Mouse (Mus musculus) MEL (cell line): ENCODE measurements around the gene Gm28035. TPM values are rescaled to one million over a fixed set of nuclear protein-coding genes. Genes with fewer than 3 reads are reported as not detected.

Source experiments
- DNase-seq: peaks from one replicate; pipeline ENCODE4 v3.0.0; 2011; ENCODE audit warnings: low read depth, low spot score
- H3K27ac ChIP-seq: 2 replicates; pipeline ENCODE4 v1.5.1; 2012; ENCODE audit warnings: low read depth, mild to moderate bottlenecking, control low read depth, low read length, moderate library complexity; ENCODE audit not compliant: control insufficient read depth
- H3K27me3 ChIP-seq, 2 experiments: fragments of 150-350 bp in 1 of 2; sonication (generic) in 1 of 2; 2 replicates each; pipeline ENCODE4 v1.6.1; 2012; ENCODE audit warnings: low read length in 2 of 2, mild to moderate bottlenecking in 2 of 2, improper control_type of control experiment in 1 of 2, moderate library complexity in 1 of 2; ENCODE audit not compliant: insufficient read depth in 2 of 2, control insufficient read depth in 1 of 2
- H3K36me3 ChIP-seq, 2 experiments: 2 replicates each; pipeline ENCODE4 v1.6.1; 2012 to 2014; ENCODE audit warnings: low read length in 2 of 2, improper control_type of control experiment in 1 of 2, inconsistent platforms in 1 of 2, mild to moderate bottlenecking in 1 of 2; ENCODE audit not compliant: insufficient read depth in 2 of 2, control insufficient read depth in 1 of 2
- H3K4me1 ChIP-seq, 2 experiments: fragments of 150-350 bp in 1 of 2; sonication (generic) in 1 of 2; 2 replicates each; pipeline ENCODE4 v1.6.1; 2012; ENCODE audit warnings: low read length in 2 of 2, improper control_type of control experiment in 1 of 2, mild to moderate bottlenecking in 1 of 2; ENCODE audit not compliant: insufficient read depth in 2 of 2, control insufficient read depth in 1 of 2
- H3K4me3 ChIP-seq, 2 experiments: fragments of 150-350 bp in 1 of 2; sonication (generic) in 1 of 2; 2 replicates each; pipeline ENCODE4 v1.5.1; 2012; ENCODE audit warnings: low read depth in 2 of 2, low read length in 2 of 2, mild to moderate bottlenecking in 2 of 2, moderate library complexity in 2 of 2, control low read depth in 1 of 2, improper control_type of control experiment in 1 of 2; ENCODE audit not compliant: control insufficient read depth in 1 of 2, insufficient read depth in 1 of 2
- H3K79me2 ChIP-seq: 2 replicates; pipeline ENCODE4 v1.6.1; 2012; ENCODE audit warnings: mild to moderate bottlenecking, low read length, moderate library complexity; ENCODE audit not compliant: control insufficient read depth, poor library complexity, insufficient read depth
- H3K9ac ChIP-seq: 2 replicates; pipeline ENCODE4 v1.6.1; 2012; ENCODE audit warnings: low read depth, mild to moderate bottlenecking, control low read depth, low read length, moderate library complexity; ENCODE audit not compliant: control insufficient read depth, poor library complexity, severe bottlenecking
- H3K9me3 ChIP-seq: fragments of 150-350 bp; sonication (generic); replicated peaks from 2 replicates; pipeline ENCODE4 v1.6.1; 2012; ENCODE audit warnings: mild to moderate bottlenecking, low read length, improper control_type of control experiment, moderate library complexity; ENCODE audit not compliant: insufficient read depth
- CHD2 ChIP-seq: IDR thresholded peaks from 2 replicates; pipeline ENCODE4 v1.6.1; 2011; ENCODE audit warnings: low read length, improper control_type of control experiment
- CTCF ChIP-seq, 3 experiments: IDR thresholded peaks in 2 of 3; conservative IDR thresholded peaks in 1 of 3; 2 replicates each; pipeline ENCODE4 v1.5.1; 2011 to 2012; ENCODE audit warnings: low read length in 3 of 3, low read depth in 2 of 3, mild to moderate bottlenecking in 2 of 3, improper control_type of control experiment in 1 of 3, inconsistent platforms in 1 of 3, mixed read lengths in 1 of 3, moderate library complexity in 1 of 3; ENCODE audit not compliant: control insufficient read depth in 1 of 3, insufficient read depth in 1 of 3, poor library complexity in 1 of 3, severe bottlenecking in 1 of 3
- ETS1 ChIP-seq: IDR thresholded peaks from 2 replicates; pipeline ENCODE4 v1.6.1; 2012; ENCODE audit warnings: low read depth, mild to moderate bottlenecking, inconsistent platforms, low read length, improper control_type of control experiment, moderate library complexity
- GATA1 ChIP-seq: IDR thresholded peaks from 2 replicates; pipeline ENCODE4 v1.6.1; 2011; ENCODE audit warnings: low read depth, low read length, improper control_type of control experiment
- HCFC1 ChIP-seq: IDR thresholded peaks from 2 replicates; pipeline ENCODE4 v1.6.1; 2012; ENCODE audit warnings: low read depth, mild to moderate bottlenecking, inconsistent platforms, low read length, improper control_type of control experiment, moderate library complexity
- MAFK ChIP-seq: IDR thresholded peaks from 2 replicates; pipeline ENCODE4 v1.6.1; 2011; ENCODE audit warnings: low read depth, mild to moderate bottlenecking, low read length, improper control_type of control experiment, borderline replicate concordance
- MAZ ChIP-seq: IDR thresholded peaks from 2 replicates; pipeline ENCODE4 v1.6.1; 2012; ENCODE audit warnings: low read depth, mild to moderate bottlenecking, inconsistent platforms, low read length, improper control_type of control experiment
- MYB ChIP-seq: IDR thresholded peaks from 2 replicates; pipeline ENCODE4 v1.6.1; 2011; ENCODE audit warnings: mild to moderate bottlenecking, low read depth, low read length, improper control_type of control experiment
- MYC ChIP-seq: IDR thresholded peaks from 2 replicates; pipeline ENCODE4 v1.6.1; 2011; ENCODE audit warnings: low read depth, mild to moderate bottlenecking, low read length, improper control_type of control experiment, moderate library complexity
- NELFE ChIP-seq: IDR thresholded peaks from 2 replicates; pipeline ENCODE4 v1.6.1; 2011; ENCODE audit warnings: low read depth, low read length, improper control_type of control experiment
- POLR2A ChIP-seq, 2 experiments: IDR thresholded peaks; 2 replicates each; pipeline ENCODE4 v1.6.1; 2011 to 2012; ENCODE audit warnings: low read length in 2 of 2, mild to moderate bottlenecking in 2 of 2, control low read depth in 1 of 2, improper control_type of control experiment in 1 of 2, low read depth in 1 of 2, moderate library complexity in 1 of 2; ENCODE audit not compliant: control insufficient read depth in 1 of 2, insufficient read depth in 1 of 2, poor library complexity in 1 of 2
- POLR2AphosphoS2 ChIP-seq: IDR thresholded peaks from 2 replicates; pipeline ENCODE4 v1.6.1; 2011; ENCODE audit warnings: low read length, improper control_type of control experiment
- POLR2AphosphoS5 ChIP-seq: IDR thresholded peaks from 2 replicates; pipeline ENCODE4 v1.6.1; 2012; ENCODE audit warnings: low read depth, borderline replicate concordance, mild to moderate bottlenecking, inconsistent platforms, low read length, moderate library complexity, mixed read lengths
- RAD21 ChIP-seq: IDR thresholded peaks from 2 replicates; pipeline ENCODE4 v1.6.1; 2011; ENCODE audit warnings: mild to moderate bottlenecking, low read depth, low read length, improper control_type of control experiment
- RCOR1 ChIP-seq: IDR thresholded peaks from 2 replicates; pipeline ENCODE4 v1.6.1; 2012; ENCODE audit warnings: low read depth, mild to moderate bottlenecking, inconsistent platforms, low read length, improper control_type of control experiment
- TAL1 ChIP-seq: IDR thresholded peaks from 2 replicates; pipeline ENCODE4 v1.6.1; 2012; ENCODE audit warnings: mild to moderate bottlenecking, inconsistent platforms, low read length, moderate library complexity, mixed read lengths
- TCF12 ChIP-seq: IDR thresholded peaks from 2 replicates; pipeline ENCODE4 v1.6.1; 2014; ENCODE audit warnings: low read depth, mild to moderate bottlenecking, inconsistent platforms, low read length, improper control_type of control experiment, moderate library complexity
- ZC3H11A ChIP-seq: IDR thresholded peaks from 2 replicates; pipeline ENCODE4 v1.6.1; 2012; ENCODE audit warnings: low read depth, mild to moderate bottlenecking, inconsistent platforms, low read length, improper control_type of control experiment
- ZKSCAN1 ChIP-seq: IDR thresholded peaks from 2 replicates; pipeline ENCODE4 v1.6.1; 2012; ENCODE audit warnings: low read depth, mild to moderate bottlenecking, inconsistent platforms, low read length, improper control_type of control experiment, moderate library complexity
- ZMIZ1 ChIP-seq: IDR thresholded peaks from 2 replicates; pipeline ENCODE4 v1.6.1; 2012; ENCODE audit warnings: low read depth, mild to moderate bottlenecking, inconsistent platforms, low read length, improper control_type of control experiment, moderate library complexity
- polyA plus RNA-seq, 2 experiments: library from polyadenylated mRNA; stranded (reverse) in 1 of 2; unstranded in 1 of 2; fragments of >175 nt in 1 of 2; fragments of >200 nt in 1 of 2; gene quantifications; 2 replicates each; pipeline versions ENCODE4 v1.2.1 to v1.2.4; 2012; ENCODE audit warnings: low replicate concordance in 2 of 2, low read depth in 1 of 2; ENCODE audit not compliant: insufficient read length in 2 of 2, insufficient read depth in 1 of 2, missing spikeins in 1 of 2
- total RNA-seq: library from RNA; depleted of rRNA; stranded (reverse); fragments of 300-350 nt; gene quantifications from 2 replicates; pipeline ENCODE4 v1.2.3, GENCODE M21; 2012

The Gm28035 gene
- total and polyA plus RNA-seq, 3 experiments: 0.26 TPM; not detected in 2

DNA sequence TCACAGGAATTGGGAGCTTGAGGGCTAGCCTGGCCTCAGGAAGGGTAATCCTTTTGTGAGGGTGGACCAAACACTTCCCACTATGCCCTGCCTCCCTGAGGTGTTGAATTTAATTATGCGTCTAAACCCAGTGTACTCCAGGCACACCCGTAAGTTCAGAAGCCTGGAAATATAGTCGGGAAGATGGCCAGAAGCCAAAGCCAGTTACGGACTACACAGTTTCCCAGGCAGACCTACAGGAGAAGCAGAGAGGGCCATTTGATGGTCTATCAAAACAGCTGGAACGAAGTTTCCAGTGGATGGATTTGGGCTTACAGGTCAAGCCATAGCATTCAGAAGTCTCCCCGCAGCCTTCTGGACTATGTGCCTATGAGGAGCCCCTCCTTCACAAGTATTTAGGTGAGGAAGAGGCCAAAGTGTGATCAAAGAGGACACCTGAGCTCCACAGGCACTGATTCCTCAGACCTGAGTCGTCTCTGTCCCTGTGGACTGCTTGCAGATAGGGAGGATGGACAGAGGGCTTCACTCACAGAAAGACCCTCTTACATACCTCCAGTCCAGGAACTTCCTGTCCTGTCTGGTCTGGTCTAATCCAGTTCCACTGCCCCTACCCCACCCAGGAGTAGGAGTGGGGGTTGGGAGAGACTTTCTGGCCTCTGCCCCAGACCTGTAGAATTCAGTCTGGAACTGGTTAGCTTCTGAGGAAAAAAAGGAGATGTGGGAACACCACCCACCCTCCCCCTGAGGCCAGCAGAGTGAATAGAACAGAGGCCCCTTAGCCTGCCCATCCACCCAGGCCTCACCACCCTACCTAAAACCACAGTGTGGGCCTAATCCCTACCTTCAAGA, 24.5 kb downstream of the Gm28035 start:
- H3K79me2 ChIP-seq: no peaks in the 10 kb centered on the region; the same call in 1 of the 2 replicates
- H3K4me1 ChIP-seq: peaks cover 19 to 25% of the 10 kb centered on the region in 2 experiments
- TF ChIP-seq ZC3H11A: no peak
- no peak for TF ChIP-seq CTCF (IDR thresholded peaks at IDR 0.05 in 2 of 3, conservative IDR thresholded peaks at IDR 0.05 in 1 of 3; ENCODE audit: control insufficient read depth in 1 of 3, insufficient read depth in 1 of 3, low read depth in 2 of 3, low read length in 3 of 3, poor library complexity in 1 of 3, severe bottlenecking in 1 of 3)
- TF ChIP-seq POLR2A (IDR thresholded peaks at IDR 0.05; ENCODE audit: control insufficient read depth in 1 of 2, insufficient read depth in 1 of 2, low read depth in 1 of 2, low read length in 2 of 2, poor library complexity in 1 of 2): no peak
- no peak for TF ChIP-seq RAD21
- TF ChIP-seq MYC: no peak
- no peak for TF ChIP-seq ZMIZ1
- no peak for TF ChIP-seq ETS1
- no peak for TF ChIP-seq MYB
- TF ChIP-seq MAFK: no peak
- no peak for TF ChIP-seq NELFE
- no peak for TF ChIP-seq ZKSCAN1
- TF ChIP-seq CHD2: no peak
- no peak for TF ChIP-seq MAZ
- peaks cover 0 to 20% of the 10 kb centered on the region in 2 experiments; a peak in 3 of 4 replicates for H3K36me3 ChIP-seq
- no peaks in the 10 kb centered on the region for H3K27me3 ChIP-seq
- H3K9me3 ChIP-seq: no peaks in the 10 kb centered on the region
- no peak overlapping the region for H3K4me3 ChIP-seq
- peak overlapping the region; percentile 93 for H3K27ac ChIP-seq
- no peak for DNase-seq
- peak overlapping the region; percentile 74 for H3K9ac ChIP-seq

GRCm38 (mm10) chr2:30265767-30266253, 25.4 kb downstream of the Gm28035 start, which contains the start of gene Phyhd1:
TSS of gene Phyhd1 (plus strand) at chr2:30266203.
- no peak for TF ChIP-seq ETS1
- TF ChIP-seq MYC: no peak
- TF ChIP-seq TCF12: 0 out of 2 replicates have a peak, but pooled peaks have one; percentile 2
- TF ChIP-seq GATA1: no peak
- TF ChIP-seq ZC3H11A: no peak
- TF ChIP-seq TAL1: no peak
- TF ChIP-seq HCFC1: no peak
- peak; percentile 23; the same call in 1 of the 2 replicates for TF ChIP-seq POLR2AphosphoS2
- TF ChIP-seq RCOR1: no peak
- no peak for TF ChIP-seq POLR2A (IDR thresholded peaks at IDR 0.05; ENCODE audit: control insufficient read depth in 1 of 2, insufficient read depth in 1 of 2, low read depth in 1 of 2, low read length in 2 of 2, poor library complexity in 1 of 2)
- no peak for TF ChIP-seq POLR2AphosphoS5
- no peak for TF ChIP-seq ZMIZ1
- Histone ChIP-seq H3K9me3 (no peaks in the 10 kb centered on the region), H3K27ac (peak within 1 kb of the TSS; percentile 93), H3K79me2 (no peaks in the 10 kb centered on the region; the same call in 1 of the 2 replicates), H3K4me1 (peaks cover 19 to 25% of the 10 kb centered on the region in 2 experiments), H3K36me3 (peaks cover 0 to 20% of the 10 kb centered on the region in 2 experiments; a peak in 3 of 4 replicates), H3K9ac (peak within 1 kb of the TSS; percentile 74), H3K27me3 (no peaks in the 10 kb centered on the region), H3K4me3 (no peak within 1 kb of the TSS)
- peak; percentile 66 for DNase-seq
